Mouse (Mus musculus): ENCODE measurements around the gene Sfswap. TPM values are rescaled to one million over a fixed set of nuclear protein-coding genes. Genes with fewer than 3 reads are reported as not detected.

Sfswap gene
- total RNA-seq (2012; rRNA removed) (37.4 and 38.5 TPM in 2 replicates), polyA plus RNA-seq (2012; ENCODE audit: insufficient read depth in 1 of 2, insufficient read length in 2 of 2, low read depth in 1 of 2, low replicate concordance in 2 of 2, missing spikeins in 1 of 2) (10 to 100 TPM in 1 of 2 experiments, not detected in 1; 74.7 TPM)

DNA sequence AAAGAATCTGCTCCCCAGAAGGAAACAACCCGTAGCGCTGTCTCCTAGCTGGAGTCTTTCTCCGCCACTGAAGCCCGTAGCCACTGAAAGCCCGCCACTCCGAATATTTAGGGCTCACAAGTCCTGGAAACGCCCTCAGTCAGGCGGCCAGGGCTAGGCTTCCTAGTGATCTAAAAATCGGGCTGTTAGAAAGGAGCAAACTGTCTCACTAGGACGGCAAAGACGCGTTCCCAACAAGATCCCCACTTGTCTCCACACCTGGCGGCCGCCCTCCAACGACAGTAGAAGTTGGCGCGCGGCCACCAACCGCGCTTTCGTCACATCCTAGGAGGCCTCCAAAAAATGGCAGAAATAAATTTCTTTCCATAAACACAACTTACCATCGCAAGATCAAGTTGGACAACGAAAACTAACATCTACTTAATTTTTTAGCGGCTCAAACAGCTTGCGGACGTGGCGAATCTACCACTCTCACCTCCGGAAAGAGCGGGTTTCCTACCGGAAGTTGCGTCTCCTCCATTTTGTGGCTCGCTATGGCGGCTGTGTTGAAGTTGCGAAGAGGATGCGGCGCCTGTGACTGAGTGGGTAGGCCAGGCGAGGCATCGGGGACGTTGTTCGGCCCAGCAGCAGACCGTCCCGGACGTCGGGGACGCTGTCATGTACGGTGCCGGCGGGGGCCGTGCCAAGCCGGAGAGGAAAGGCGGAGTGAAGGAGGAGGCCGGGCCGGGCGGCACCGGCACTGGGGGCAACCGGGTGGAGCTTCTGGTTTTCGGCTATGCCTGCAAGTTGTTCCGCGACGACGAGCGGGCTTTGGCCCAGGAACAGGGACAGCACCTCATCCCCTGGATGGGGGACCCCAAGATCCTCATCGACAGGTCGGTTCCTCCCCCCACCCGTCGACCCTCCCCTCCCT, at the start of gene Sfswap:
Gene Sfswap (plus strand): TSS at position 500 of the 913 bp plus-strand sequence.
- Histone ChIP-seq H3K36me3 (ENCODE audit: control insufficient read depth in 1 of 2, insufficient read depth in 2 of 2, low read length in 2 of 2) (peaks cover 15 to 19% of the 10 kb centered on the region in 2 experiments), H3K4me3 (ENCODE audit: control insufficient read depth in 1 of 2, insufficient read depth in 1 of 2, low read depth in 2 of 2, low read length in 2 of 2) (peak within 1 kb of the TSS; percentile 86 to 99), H3K27ac (ENCODE audit: control insufficient read depth, low read depth, low read length) (peak within 1 kb of the TSS; percentile 87), H3K4me1 (ENCODE audit: control insufficient read depth in 1 of 2, insufficient read depth in 2 of 2, low read length in 2 of 2) (peaks cover 6 to 10% of the 10 kb centered on the region in 2 experiments; a peak in 3 of 4 replicates), H3K9ac (ENCODE audit: control insufficient read depth, low read depth, low read length, poor library complexity, severe bottlenecking) (peak within 1 kb of the TSS; percentile 94), H3K27me3 (ENCODE audit: control insufficient read depth in 1 of 2, insufficient read depth in 2 of 2, low read length in 2 of 2) (0 out of 4 replicates have a peak, but pooled peaks cover 0 to 3% of the 10 kb centered on the region in 2 experiments), H3K79me2 (ENCODE audit: control insufficient read depth, insufficient read depth, low read length, poor library complexity) (peaks cover 28% of the 10 kb centered on the region), H3K9me3 (replicated peaks; ENCODE audit: insufficient read depth, low read length) (no peaks in the 10 kb centered on the region)
- peak; percentile 91 for DNase-seq (ENCODE audit: low read depth, low spot score)
- TF ChIP-seq POLR2A (IDR thresholded peaks at IDR 0.05; ENCODE audit: control insufficient read depth in 1 of 2, insufficient read depth in 1 of 2, low read depth in 1 of 2, low read length in 2 of 2, poor library complexity in 1 of 2) (peak; percentile 35 to 84; a peak in 3 of 4 replicates), GABPA (IDR thresholded peaks at IDR 0.05; ENCODE audit: low read depth, low read length) (no peak), MAX (IDR thresholded peaks at IDR 0.05; ENCODE audit: low read length) (peak; percentile 54; the same call in 1 of the 2 replicates), MYC (IDR thresholded peaks at IDR 0.05; ENCODE audit: low read depth, low read length) (peak; percentile 76; the same call in 1 of the 2 replicates), TBP (IDR thresholded peaks at IDR 0.05; ENCODE audit: low read depth, low read length) (peak; percentile 92), ZMIZ1 (IDR thresholded peaks at IDR 0.05; ENCODE audit: low read depth, low read length) (peak; percentile 75), CHD2 (IDR thresholded peaks at IDR 0.05; ENCODE audit: low read length) (no peak), E2F4 (IDR thresholded peaks at IDR 0.05; ENCODE audit: borderline replicate concordance, low read depth, low read length) (peak; percentile 86), ZNF384 (IDR thresholded peaks at IDR 0.05; ENCODE audit: low read depth, low read length) (no peak), ZC3H11A (IDR thresholded peaks at IDR 0.05; ENCODE audit: low read depth, low read length) (peak; percentile 100), NRF1 (IDR thresholded peaks at IDR 0.05; ENCODE audit: insufficient read depth, low read depth, low read length, poor library complexity, severe bottlenecking) (no peak), MYB (IDR thresholded peaks at IDR 0.05; ENCODE audit: low read depth, low read length) (no peak), MAFK (IDR thresholded peaks at IDR 0.05; ENCODE audit: borderline replicate concordance, low read depth, low read length) (no peak), ETS1 (IDR thresholded peaks at IDR 0.05; ENCODE audit: low read depth, low read length) (peak; percentile 46), TAL1 (IDR thresholded peaks at IDR 0.05; ENCODE audit: low read length) (no peak), HCFC1 (IDR thresholded peaks at IDR 0.05; ENCODE audit: low read depth, low read length) (peak; percentile 94), RAD21 (IDR thresholded peaks at IDR 0.05; ENCODE audit: low read depth, low read length) (no peak), MXI1 (IDR thresholded peaks at IDR 0.05; ENCODE audit: low read depth, low read length) (peak; percentile 79), USF2 (IDR thresholded peaks at IDR 0.05; ENCODE audit: borderline replicate concordance in 1 of 2, insufficient read depth in 1 of 2, low read depth in 1 of 2, low read length in 2 of 2) (no peak), CHD1 (IDR thresholded peaks at IDR 0.05; ENCODE audit: low read depth, low read length) (no peak), ELF1 (IDR thresholded peaks at IDR 0.05; ENCODE audit: low read depth, low read length) (peak; percentile 71; the same call in 1 of the 2 replicates), ZKSCAN1 (IDR thresholded peaks at IDR 0.05; ENCODE audit: low read depth, low read length) (no peak), UBTF (IDR thresholded peaks at IDR 0.05; ENCODE audit: borderline replicate concordance, insufficient read depth, low read depth, low read length) (0 out of 2 replicates have a peak, but pooled peaks have one; percentile 62), TCF12 (IDR thresholded peaks at IDR 0.05; ENCODE audit: low read depth, low read length) (peak; percentile 62), RCOR1 (IDR thresholded peaks at IDR 0.05; ENCODE audit: low read depth, low read length) (no peak), BHLHE40 (IDR thresholded peaks at IDR 0.05; ENCODE audit: borderline replicate concordance, low read depth, low read length) (peak; percentile 93), SMC3 (IDR thresholded peaks at IDR 0.05; ENCODE audit: low read depth, low read length) (no peak), NELFE (IDR thresholded peaks at IDR 0.05; ENCODE audit: low read depth, low read length) (peak; percentile 88), SIN3A (IDR thresholded peaks at IDR 0.05; ENCODE audit: low read length) (peak; percentile 82), POLR2AphosphoS5 (IDR thresholded peaks at IDR 0.05; ENCODE audit: borderline replicate concordance, low read depth, low read length) (no peak), GATA1 (IDR thresholded peaks at IDR 0.05; ENCODE audit: low read depth, low read length) (no peak), MAZ (IDR thresholded peaks at IDR 0.05; ENCODE audit: low read depth, low read length) (peak; percentile 41; the same call in 1 of the 2 replicates), JUND (IDR thresholded peaks at IDR 0.05; ENCODE audit: low read depth, low read length) (no peak; the same call in 1 of the 2 replicates), KAT2A (conservative IDR thresholded peaks at IDR 0.05; ENCODE audit: low read depth, low read length) (peak; percentile 79)
